Mouse (Mus musculus) cerebellum, postnatal 36 days (tissue): ENCODE measurements at regions not wholly inside any gene's neighbourhood (a gene's known extent, or its start where the extent isn't known, plus 50 kb on each side); places are given as distances from the start of the nearest gene placed in this dataset.

Source experiments
- DNase-seq, 2 experiments: peaks; one replicate each; pipeline ENCODE4 v3.0.0; 2021 to 2022; ENCODE audit warnings: mixed read lengths in 2 of 2

DNA sequence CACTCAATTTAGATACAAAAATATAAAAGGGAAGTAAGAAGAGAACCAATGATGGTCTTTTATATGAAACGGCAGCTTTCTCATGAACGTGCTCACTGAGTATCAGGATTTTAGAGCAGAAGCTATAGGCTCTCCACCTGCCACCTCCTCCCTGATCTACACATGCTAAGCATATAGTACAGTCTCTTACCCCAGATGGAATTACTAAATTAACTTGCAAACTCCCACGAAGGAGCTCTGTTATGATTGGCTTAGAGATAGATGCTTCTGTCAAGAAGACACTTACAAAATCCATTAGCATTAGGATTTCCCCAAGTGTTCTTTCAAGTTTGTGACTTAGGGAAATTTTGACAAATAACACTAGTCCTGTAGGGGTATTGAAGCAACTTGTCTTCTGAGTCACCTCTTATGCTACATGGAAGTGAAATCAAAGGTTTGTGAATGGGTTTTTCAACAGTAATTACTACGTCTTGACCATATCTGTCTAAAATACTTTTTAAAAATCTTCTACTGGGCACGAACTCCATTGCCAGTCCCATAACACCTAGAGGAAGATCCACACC, 60.6 kb downstream of the Crygs start:
- no peak for DNase-seq

DNA sequence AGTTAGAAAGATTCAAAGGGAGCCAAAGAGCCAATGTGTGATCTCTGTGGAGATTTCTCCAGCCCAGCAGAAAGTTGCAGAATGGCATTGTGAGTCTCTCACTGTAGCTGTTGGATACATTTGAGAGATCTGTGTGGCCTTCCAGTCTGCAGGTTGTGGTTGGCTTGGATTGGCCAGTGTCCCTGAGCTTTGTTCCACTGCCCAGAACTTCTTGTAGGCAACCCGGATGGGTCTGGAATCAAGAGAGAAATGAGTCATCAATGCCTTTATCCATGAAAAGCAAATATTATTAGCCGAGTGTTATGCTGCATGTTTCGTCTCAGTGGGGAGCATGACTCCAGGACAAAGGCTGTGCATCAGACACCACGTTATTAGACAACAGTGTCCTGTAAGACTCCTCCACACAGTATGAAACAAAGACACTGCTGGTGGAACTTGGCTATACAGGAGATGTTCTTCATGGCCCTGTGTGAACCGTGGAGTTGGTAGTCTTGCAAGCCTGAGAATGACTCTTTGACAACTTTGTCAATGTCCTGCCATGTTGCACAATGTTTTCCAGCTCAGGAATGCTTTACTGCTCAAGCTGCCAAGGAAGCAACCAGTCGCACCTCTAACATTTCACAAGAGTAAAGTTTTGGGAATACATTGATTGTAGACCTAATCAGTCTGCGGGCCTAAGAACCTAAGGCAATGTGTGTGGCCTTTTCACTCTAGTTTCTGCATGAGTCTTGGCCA, 67.1 kb downstream of the Crygs start:
- peak; percentile 25 to 56 for DNase-seq

DNA sequence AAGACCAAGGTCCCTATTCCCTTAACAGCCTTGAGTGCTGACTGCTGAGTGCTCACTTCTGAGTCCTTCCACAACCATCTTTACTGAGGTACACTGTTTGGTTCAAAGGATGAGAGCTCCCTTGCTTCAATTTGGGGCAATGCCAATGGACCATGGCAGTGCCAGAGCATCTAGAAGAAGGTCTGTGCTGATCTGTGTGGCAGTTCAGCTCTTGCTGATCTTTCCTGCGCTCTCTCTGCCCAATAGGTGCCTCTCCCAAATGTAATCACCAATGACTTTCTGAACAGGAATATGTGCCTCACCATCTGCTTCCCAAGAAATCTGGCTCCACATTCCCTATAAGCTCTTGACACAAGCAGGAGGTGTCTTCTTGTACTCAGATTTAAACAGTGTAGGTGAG, 67.9 kb downstream of the Crygs start:
- DNase-seq: peak; percentile 41 to 57

DNA sequence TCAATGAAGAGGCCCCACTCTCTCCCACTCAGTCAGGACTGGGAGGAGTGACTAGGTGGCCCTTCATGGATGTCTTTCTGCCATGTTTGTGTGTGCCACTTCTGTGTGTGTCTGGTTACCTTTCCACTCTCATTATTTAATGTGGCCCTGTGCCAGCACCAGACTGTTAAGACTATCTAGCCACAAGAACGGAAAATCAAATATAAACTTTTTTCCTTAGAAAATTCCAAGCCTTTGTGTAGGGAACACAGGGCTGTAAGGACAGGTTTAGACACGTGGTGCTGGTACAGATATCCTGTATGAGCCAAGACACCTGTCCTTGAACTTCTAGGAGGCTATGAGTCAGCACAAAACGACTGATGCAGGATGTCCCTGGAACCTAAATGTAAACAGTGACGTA, 69.9 kb downstream of the Crygs start:
- DNase-seq: no peak

DNA sequence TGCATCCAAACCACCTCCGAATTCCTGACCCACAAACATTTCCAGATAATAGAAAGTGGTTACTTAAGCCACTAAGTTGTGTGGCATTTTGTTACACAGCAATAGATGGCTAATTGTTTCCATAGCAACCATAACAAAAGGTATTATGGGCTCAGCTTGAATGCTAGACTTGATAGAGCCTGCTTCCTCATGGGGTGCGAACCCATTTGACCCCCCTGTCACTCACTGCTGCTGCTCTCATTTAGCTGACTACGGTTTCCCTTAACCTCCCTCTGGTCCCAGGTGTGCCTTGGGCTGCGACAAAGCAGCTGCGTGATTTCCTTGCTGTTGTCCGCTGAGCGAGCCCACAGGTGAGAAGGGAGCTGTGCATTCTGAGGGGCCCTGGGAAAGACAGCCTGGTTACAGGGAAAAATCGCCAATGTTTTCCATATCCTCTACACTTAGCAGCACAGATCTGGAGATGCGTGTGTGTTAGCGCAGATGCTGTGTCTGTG, 76.8 kb downstream of the Crygs start:
- no peak for DNase-seq

DNA sequence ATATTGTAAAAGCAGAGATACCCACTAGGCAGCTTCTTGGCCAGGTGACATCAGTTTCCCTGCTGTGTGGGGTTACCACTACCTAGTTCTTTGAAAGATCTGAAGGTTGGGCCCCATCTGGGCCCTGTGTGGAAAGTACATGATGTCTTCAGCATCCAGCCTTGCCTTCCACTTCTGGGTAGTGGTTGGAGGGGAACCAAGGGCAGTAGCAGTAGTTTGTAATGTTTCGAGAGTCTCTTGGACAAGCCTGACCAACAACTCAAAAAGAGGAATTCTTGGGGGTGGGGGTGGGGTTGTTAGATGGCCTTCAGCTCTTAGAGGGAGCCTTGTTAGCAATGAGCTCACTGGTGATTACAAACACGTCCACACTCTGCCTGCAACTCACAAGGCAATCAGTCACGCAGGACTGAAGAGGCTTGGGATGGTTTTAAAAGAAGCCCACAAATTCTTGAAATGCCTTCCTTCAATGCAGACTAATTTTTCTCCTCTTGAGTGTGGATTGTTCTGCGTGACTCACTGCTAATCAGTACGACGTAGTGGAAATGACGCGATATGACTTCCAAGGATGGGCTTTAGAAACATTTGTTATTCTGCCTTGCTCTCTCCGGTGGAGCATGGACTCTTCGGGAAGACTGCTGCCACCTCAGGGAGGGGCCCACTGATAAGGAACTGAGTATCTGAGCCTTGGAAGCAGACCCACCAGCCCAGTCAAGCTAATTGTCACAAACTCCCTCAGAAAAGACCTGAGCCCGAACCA, 76.9 kb upstream of the Dgkg start:
- no peak for DNase-seq

DNA sequence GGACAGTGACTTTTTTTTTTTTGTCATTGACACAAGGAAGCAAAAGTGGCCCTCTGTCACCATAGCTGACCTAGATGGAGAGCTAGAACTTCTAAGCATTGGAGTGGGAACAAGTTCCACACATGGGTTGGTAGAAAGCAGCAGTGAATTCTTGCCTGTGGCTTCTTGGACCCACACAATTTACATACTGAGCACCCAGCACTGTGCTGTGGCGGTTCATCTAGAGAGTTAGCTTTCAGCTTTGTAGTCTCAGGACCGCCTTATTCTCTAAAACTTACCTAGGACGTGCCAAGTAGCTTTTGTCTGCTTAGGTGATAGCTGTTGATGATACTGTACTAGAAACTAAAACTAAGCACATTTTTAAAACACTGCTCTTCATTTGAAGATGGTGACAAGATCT, 72.1 kb upstream of the Dgkg start:
- no peak for DNase-seq

DNA sequence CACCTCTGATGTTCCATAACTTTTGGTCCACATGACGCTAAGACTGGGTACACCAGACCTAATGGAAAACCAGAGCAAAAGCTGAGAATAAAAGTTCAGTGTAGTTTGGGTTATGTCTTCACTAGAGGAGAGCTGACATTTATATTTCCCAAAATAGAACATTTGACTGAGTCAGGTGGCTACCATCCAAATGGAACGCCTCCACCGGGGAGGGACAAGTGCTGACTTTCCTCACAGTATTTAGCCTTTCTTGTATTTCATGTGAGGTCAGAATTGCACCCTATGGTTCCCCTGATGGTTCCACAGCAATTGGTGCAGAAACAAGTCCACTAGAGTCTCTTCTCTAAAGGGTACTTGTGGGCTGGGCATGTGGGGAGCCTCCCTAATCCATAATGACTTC, 68.2 kb upstream of the Dgkg start:
- peak; percentile 50 to 63 for DNase-seq

DNA sequence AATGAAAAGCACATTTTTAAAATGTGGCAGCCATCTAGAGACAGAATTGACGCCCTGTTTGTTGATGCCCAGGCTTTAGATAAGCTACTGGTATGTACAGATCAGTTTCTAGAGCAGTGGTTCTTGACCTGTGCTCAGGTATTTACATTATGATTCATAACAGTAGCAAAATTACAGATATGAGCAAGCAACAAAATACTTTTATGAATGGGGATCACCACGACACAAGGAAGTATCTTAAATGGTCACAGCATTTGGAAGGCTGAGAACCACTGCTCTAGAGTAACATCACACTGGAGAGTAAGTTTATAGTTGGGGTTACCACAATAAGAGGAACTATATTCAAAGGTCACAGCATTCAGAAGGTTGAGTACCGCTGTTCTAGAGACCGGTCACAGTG, 66.3 kb upstream of the Dgkg start:
- DNase-seq: no peak

DNA sequence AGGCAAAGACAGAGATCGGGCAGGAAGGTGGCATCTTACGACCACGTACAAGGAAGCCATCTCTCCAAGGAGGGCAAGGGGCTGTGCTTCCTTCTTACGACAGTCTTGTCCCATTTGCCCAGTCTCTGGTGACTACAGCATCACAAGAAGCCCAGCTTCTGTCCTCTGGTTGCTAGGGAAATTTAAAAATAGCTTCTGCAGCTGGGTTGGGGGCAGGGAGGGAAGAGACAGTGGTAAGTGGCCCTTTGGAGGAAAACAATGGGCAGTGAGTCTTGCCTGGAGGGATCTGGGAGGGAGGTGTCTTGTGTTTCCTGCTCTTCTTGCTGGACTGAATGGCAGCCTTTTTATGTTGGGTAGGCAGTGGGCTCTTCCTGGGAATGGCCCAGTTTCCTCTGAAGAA, 62.8 kb upstream of the Dgkg start:
- DNase-seq: no peak

DNA sequence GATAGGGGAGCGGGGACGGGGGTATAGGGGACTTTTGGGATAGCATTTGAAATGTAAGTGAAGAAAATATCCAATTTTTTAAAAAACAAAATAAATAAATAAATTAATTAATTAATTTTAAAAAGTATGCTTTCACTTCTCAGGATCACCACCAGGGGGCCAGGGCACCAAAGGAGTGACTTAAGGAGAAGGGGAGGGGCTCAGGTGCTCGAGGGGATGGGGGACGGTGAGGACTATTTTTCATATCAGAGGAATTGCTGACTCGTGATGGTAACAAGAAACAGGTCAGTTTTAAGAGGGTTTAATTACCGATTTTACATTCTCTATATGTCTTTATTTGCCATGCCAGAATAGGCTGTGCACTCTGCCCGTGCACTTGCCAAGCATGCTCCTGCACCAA, 62.3 kb upstream of the Dgkg start:
- DNase-seq: no peak

DNA sequence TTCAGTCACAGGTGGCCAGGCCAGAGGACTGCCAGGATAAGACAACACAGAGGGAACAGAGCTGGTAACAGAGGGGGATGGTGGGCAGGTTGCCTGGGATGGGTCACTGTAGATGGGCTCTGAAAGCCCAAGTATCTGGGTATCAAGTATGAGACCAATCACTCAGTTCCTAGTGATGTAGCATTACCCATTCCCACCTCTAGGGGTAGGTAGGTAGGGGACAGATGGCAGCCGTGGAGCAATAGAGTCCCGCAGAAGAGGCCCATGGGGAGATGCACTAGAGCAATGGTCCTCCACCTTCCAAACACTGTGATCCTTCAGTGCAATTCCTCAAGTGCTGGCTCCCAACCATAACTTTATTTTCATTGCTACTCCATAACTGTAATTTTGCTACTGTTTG, 60.4 kb upstream of the Dgkg start:
- DNase-seq: no peak

DNA sequence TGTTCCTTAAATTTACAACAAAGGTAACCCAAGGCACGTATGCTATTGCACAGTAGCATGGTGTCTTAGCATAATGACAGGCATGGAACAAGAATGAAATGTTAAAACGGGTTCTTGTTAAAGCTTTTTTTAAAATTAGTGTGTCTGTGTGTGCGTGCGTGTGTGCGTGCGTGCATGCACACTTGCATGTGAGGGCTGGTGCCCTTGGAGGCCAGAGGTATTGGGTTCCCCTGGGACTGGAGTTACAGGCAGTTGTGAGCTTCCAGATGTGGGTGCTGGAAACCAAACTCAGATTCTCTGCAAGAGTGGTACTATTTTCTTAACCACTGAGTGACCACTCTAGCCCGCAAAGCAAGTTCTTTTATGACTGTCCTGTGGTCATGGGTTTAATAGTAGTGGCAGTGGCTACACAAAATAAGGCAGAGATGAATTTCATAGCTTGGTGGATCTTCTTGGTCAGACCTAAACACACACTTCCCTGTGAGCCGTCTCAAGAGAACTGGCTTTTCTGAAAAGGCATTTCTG, 59.3 kb upstream of the Dgkg start:
- DNase-seq: no peak

DNA sequence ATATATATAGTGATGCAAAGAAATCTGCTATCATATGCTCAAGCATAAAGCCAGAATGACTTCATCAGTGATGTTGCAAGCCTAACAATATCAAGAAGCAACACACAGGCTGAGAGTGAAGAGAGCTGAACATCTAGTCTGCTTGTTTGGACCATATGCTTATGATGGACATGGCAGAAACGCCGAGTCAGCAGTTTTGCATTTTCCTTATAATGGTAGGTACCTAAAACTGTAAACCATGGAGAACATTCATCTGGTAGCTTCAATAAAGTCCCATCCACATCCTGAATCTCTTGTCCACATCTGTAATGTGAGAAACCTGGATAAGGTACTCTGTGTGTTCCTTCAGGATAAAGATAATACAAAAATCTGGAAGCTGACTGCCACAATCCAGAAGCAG, 57.3 kb upstream of the Dgkg start:
- DNase-seq: no peak

DNA sequence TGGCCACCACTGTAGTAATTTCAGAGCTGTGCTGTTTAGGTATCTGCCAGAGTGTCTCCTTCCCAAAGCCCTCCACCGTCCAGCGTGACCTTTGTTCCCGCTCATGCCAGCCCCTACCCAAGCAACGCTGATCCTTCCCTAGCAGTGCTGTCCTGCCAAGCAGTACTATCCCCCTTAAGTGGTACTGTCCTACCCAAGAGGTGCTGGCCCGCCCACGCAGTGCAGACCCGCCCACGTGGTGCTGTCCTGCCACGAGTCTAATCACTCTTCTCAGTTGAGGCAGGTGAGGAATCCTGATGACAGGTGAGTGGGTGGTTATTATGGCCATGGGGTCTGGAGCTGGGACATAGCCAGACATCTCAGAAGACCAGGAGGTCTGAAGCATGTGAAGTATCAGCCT, 51.7 kb upstream of the Dgkg start:
- DNase-seq: no peak
